Mouse (Mus musculus) urinary bladder, adult 18-20 months (tissue): ENCODE results near the gene Cldn34c4.

Experiments used
- DNase-seq, 2 experiments: peaks; one replicate each; pipeline ENCODE4 v3.0.0; 2022; ENCODE audit warnings: low spot score in 2 of 2, mixed read lengths in 2 of 2

Gene Cldn34c4

DNA sequence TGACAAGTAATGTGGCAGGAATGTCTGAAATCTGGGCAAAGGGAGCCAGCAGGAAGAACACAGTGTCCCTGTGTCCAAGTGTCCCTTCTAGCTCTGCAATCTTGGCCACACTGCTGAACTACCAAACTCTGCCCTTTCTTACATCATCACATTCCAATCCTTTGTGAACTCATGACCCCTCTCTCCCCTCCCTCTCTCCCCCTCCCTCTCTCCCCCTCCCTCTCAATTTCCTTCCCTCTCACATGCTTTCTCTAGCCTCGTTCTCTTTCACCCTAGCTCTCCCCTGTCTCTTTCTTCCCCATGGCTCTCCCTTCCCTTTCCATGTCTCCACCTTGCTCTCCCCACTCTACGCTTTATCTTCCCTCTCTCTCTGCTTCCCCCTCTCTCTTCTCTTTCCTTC is at the start of gene Cldn34c4:
Cldn34c4 (minus strand) TSS at position 101 of the 400 bp plus-strand sequence.
- no peak for DNase-seq

DNA sequence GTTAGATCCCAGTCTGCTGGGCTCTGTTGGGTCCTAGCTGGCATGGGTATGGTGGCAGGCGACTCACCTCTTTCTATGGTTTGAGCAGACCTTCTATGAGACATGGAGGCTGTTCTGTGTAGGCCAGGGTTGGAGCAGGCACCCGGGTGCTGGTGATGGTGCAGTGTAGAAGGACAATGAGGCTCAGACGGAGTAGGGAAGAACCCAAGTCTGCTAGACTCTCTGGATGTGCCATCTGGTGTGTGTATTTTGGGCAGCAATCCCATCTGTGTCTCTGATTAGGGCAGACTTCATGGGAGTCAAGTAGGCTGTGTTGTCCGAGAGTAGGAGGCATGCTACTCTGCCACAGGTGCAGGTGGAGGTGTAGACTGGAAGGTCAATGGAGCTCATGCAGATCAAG is 10.7 kb upstream of the Cldn34c4 start:
- no peak for DNase-seq
